Mouse (Mus musculus): ENCODE measurements around the gene Tnfrsf13c. TPM values are rescaled to one million over a fixed set of nuclear protein-coding genes. Genes with fewer than 3 reads are reported as not detected.

Tnfrsf13c gene
- total and polyA plus RNA-seq, 3 experiments: 204 to 287 (median 257) TPM

DNA sequence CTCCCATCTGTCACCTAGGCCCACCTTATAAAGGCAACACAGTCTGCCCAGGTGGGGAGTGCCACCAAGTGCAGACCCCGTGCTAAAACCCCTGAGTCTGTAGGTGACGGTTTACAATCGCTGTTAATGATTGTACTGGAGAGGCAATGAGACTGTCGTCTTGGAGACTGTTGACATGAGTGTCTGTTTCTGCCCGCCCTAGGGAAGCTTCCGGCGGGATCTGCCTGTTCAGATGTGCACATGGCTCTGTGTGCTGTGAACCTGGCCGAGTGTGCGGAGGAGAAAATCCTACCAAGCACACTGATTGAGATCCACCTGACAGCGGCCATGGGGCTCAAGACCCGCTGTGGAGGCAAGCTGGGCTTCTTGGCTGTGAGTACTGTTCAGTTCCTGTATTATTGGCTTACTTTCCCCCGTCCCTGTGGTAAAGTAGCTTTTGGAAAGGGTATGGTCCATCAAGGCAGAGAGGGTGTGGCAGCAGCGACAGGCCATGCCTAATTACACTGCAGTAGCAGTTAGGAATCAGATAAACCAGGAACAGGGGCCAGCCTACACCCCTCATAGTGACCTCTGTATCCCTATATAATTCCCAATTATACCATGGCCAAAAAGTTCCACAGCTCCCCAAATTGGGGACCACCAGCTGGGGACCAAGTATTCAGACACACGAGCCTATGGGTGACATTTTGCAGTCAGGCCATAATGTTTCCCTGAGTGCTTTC lies 38.9 kb downstream of the Tnfrsf13c start:
- Histone ChIP-seq H3K4me3 (replicated peaks in 1 of 3; ENCODE audit: low read depth in 2 of 3, low read length in 2 of 3, poor library complexity in 1 of 3) (no peak overlapping the region), H3K79me2 (replicated peaks; ENCODE audit: control insufficient read depth, extremely low read depth, insufficient read depth, poor library complexity, severe bottlenecking) (peaks cover 5% of the 10 kb centered on the region), H3K4me2 (ENCODE audit: insufficient read depth, low read depth, poor library complexity, severe bottlenecking) (no peak overlapping the region), H3K9me3 (replicated peaks; ENCODE audit: low read length) (peaks cover 29% of the 10 kb centered on the region), H3K9ac (ENCODE audit: insufficient read depth, low read depth) (no peak overlapping the region), H3K27me3 (replicated peaks) (no peaks in the 10 kb centered on the region), H3K27ac (ENCODE audit: insufficient read depth, low read depth) (no peak overlapping the region), H3K4me1 (ENCODE audit: control insufficient read depth in 1 of 2, insufficient read depth in 2 of 2) (no peaks in the 10 kb centered on the region), H3K36me3 (replicated peaks in 1 of 2; ENCODE audit: control insufficient read depth in 1 of 2, insufficient read depth in 1 of 2, low read length in 1 of 2) (peaks cover 84 to 99% of the 10 kb centered on the region in 2 experiments)
- TF ChIP-seq MEF2A (IDR thresholded peaks at IDR 0.05; ENCODE audit: borderline replicate concordance, low read depth, low read length): no peak
- TF ChIP-seq MXI1 (IDR thresholded peaks at IDR 0.05; ENCODE audit: low read depth, low read length): no peak
- no peak for DNase-seq (ENCODE audit: extremely low read depth)
- in situ Hi-C loops (cut with MboI; ENCODE audit: low pct_ligation_motif_present, low pct_unique_long_range_greater_than_20kb, low sequenced_read_pairs): no loop called here
- dilution Hi-C loops (cut with MboI; ENCODE audit: extremely low pct_ligation_motif_present, extremely low pct_unique_long_range_greater_than_20kb, low sequenced_read_pairs): no loop called here

DNA sequence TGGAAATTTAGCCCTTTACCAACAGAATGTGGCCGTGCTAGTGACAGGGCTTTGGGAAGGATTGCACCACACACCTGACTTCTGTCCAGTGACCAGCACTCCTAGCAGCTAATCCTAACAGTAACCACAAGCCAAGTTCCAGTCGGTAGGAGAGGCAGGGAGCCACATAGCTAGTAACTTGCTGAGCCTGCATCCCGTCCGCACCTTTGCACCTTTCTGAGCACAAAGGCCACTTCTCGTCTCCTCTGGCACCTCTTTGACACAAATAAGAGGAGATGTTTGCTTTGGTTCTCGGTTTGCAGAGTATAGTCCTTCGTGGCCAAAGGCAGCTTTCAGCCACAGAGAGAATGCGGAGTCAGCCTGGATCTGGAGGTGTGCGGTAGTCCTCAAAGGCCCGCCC lies 39.5 kb downstream of the Tnfrsf13c start:
- Histone ChIP-seq H3K79me2 (replicated peaks; ENCODE audit: control insufficient read depth, extremely low read depth, insufficient read depth, poor library complexity, severe bottlenecking) (no peaks in the 10 kb centered on the region; the same call in 1 of the 2 replicates), H3K9ac (ENCODE audit: insufficient read depth, low read depth) (no peak overlapping the region), H3K27me3 (replicated peaks) (no peaks in the 10 kb centered on the region), H3K9me3 (replicated peaks; ENCODE audit: low read length) (peaks cover 34% of the 10 kb centered on the region), H3K4me2 (ENCODE audit: insufficient read depth, low read depth, poor library complexity, severe bottlenecking) (no peak overlapping the region), H3K4me3 (replicated peaks in 1 of 3; ENCODE audit: low read depth in 2 of 3, low read length in 2 of 3, poor library complexity in 1 of 3) (no peak overlapping the region), H3K27ac (ENCODE audit: insufficient read depth, low read depth) (no peak overlapping the region), H3K4me1 (ENCODE audit: control insufficient read depth in 1 of 2, insufficient read depth in 2 of 2) (no peaks in the 10 kb centered on the region), H3K36me3 (replicated peaks in 1 of 2; ENCODE audit: control insufficient read depth in 1 of 2, insufficient read depth in 1 of 2, low read length in 1 of 2) (peaks cover 85 to 99% of the 10 kb centered on the region in 2 experiments)
- TF ChIP-seq CTCF (conservative IDR thresholded peaks at IDR 0.05 in 1 of 2, IDR thresholded peaks at IDR 0.05 in 1 of 2; ENCODE audit: low read depth in 2 of 2, low read length in 2 of 2): no peak
- in situ Hi-C loops (cut with MboI; ENCODE audit: low pct_ligation_motif_present, low pct_unique_long_range_greater_than_20kb, low sequenced_read_pairs) (no loop called here), dilution Hi-C loops (cut with MboI; ENCODE audit: extremely low pct_ligation_motif_present, extremely low pct_unique_long_range_greater_than_20kb, low sequenced_read_pairs) (no loop called here)
- no peak for DNase-seq (ENCODE audit: extremely low read depth)

DNA sequence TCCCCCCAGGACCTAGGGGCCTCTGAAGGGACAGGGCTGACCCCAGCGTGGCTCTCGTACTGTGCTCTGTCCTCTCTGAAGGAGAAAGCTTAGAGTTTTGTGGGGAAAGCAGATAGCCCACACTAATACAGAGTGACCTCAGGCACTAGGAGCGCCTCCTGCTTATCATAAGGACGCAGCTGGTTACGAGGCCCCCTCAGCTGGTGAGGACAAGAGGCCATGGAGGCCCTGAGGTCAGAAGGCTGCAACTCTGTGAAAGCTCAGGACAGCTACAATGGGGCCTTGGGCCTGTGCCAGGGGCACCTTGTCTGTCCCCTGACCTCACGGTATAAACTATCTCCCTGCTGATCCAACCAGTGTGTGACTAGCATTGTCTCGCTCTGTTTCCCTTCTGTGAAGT lies 40.0 kb downstream of the Tnfrsf13c start:
- H3K27ac ChIP-seq (ENCODE audit: insufficient read depth, low read depth): no peak overlapping the region
- 0 out of 2 replicates have a peak, but pooled peaks have one; percentile 8 for TF ChIP-seq POLR2A (IDR thresholded peaks at IDR 0.05; ENCODE audit: low read depth, low read length)
- TF ChIP-seq ELF1 (IDR thresholded peaks at IDR 0.05; ENCODE audit: low read depth, low read length): no peak
- TF ChIP-seq POLR2AphosphoS2 (IDR thresholded peaks at IDR 0.05; ENCODE audit: low read depth, low read length): no peak
- no peak for TF ChIP-seq USF2 (conservative IDR thresholded peaks at IDR 0.05; ENCODE audit: low read depth, low read length)
- TF ChIP-seq MEF2A (IDR thresholded peaks at IDR 0.05; ENCODE audit: borderline replicate concordance, low read depth, low read length): no peak
- no peak for TF ChIP-seq CHD2 (IDR thresholded peaks at IDR 0.05; ENCODE audit: low read length)
- H3K4me2 ChIP-seq (ENCODE audit: insufficient read depth, low read depth, poor library complexity, severe bottlenecking): no peak overlapping the region
- peaks cover 39% of the 10 kb centered on the region for H3K9me3 ChIP-seq (replicated peaks; ENCODE audit: low read length)
- no peaks in the 10 kb centered on the region for H3K27me3 ChIP-seq (replicated peaks)
- dilution Hi-C loops (cut with MboI; ENCODE audit: extremely low pct_ligation_motif_present, extremely low pct_unique_long_range_greater_than_20kb, low sequenced_read_pairs) (no loop called here), in situ Hi-C loops (cut with MboI; ENCODE audit: low pct_ligation_motif_present, low pct_unique_long_range_greater_than_20kb, low sequenced_read_pairs) (no loop called here)
- H3K36me3 ChIP-seq (replicated peaks in 1 of 2; ENCODE audit: control insufficient read depth in 1 of 2, insufficient read depth in 1 of 2, low read length in 1 of 2): peaks cover 85 to 99% of the 10 kb centered on the region in 2 experiments
- H3K79me2 ChIP-seq (replicated peaks; ENCODE audit: control insufficient read depth, extremely low read depth, insufficient read depth, poor library complexity, severe bottlenecking): no peaks in the 10 kb centered on the region; the same call in 1 of the 2 replicates
- no peak overlapping the region for H3K9ac ChIP-seq (ENCODE audit: insufficient read depth, low read depth)
- H3K4me3 ChIP-seq (replicated peaks in 1 of 3; ENCODE audit: low read depth in 2 of 3, low read length in 2 of 3, poor library complexity in 1 of 3): no peak overlapping the region
- no peak for DNase-seq (ENCODE audit: extremely low read depth)
- no peaks in the 10 kb centered on the region for H3K4me1 ChIP-seq (ENCODE audit: control insufficient read depth in 1 of 2, insufficient read depth in 2 of 2)

Measured in CH12.LX (cell line).